Mouse (Mus musculus): Measurements from ENCODE around the gene Ptms. TPM values are rescaled to one million over a fixed set of nuclear protein-coding genes. Genes with fewer than 3 reads are reported as not detected.

Gene Ptms
- polyA plus RNA-seq, 1 experiment from 2014 or later, result 802 TPM

DNA sequence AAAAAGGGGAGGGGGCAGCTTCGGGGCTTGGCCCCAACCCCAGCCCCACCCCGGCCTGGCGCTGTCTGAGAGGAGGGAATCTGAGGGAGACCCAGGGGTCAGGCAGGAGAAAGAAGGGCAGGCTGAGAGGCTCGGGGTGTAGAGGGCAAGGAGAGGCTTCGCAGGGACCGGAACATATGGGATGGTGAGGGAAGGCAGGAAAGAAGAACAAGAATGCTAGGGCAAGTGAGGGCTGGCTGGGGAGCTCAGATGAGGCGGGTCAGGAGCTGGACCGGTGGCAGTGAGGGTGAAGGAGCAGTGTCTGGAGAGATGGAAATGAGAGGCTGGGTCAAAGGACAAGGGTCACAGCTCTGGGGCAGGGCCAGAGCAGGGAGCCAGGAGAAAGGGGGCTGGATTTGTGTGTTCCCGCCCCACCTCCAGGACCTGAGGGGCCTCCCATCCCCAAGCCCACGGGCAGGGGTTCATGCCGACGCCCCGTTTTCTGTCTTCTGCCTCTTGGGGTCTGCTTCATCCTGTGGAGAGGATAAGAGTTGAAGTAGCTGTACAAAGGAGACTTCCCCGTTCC is 6.1 kb downstream of the Ptms start:
- peak overlapping the region; percentile 99 for H3K4me2 ChIP-seq (replicated peaks)
- WGBS, result 54% methylated on average over 14 of the region's 14 CpGs
- peak overlapping the region; percentile 100 for H3K9ac ChIP-seq (replicated peaks)
- no peak for ATAC-seq
- H3K4me1 ChIP-seq (replicated peaks), result peaks cover 60% of the 10 kb centered on the region
- peaks cover 12% of the 10 kb centered on the region for H3K27me3 ChIP-seq
- H3K9me3 ChIP-seq, result no peaks in the 10 kb centered on the region
- H3K36me3 ChIP-seq, result peaks cover 29% of the 10 kb centered on the region
- peak overlapping the region; percentile 100 for H3K27ac ChIP-seq
- peak overlapping the region; percentile 94 for H3K4me3 ChIP-seq (replicated peaks)

DNA sequence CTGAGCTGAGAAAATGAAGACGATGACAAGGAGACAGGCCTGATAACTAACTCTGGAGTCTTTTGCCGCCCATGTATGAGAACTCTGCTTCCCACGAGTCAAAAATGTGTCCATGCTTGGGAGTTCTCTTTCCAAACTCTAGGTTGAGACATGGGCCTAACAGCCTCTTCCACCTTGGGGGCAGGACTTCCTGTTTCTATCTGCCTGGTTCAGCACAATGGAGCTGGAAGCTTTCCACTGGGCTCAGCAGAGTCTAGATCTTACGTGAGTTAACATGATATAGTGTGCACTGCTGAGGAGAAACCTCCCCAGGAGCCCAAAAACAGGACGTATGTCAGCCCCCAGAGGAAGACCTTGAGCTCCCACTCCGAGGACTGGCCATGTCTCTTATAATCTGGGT is 6.7 kb downstream of the Ptms start:
- H3K27me3 ChIP-seq, result peaks cover 16% of the 10 kb centered on the region
- WGBS, result 67% methylated on average over 6 of the region's 6 CpGs
- H3K4me3 ChIP-seq (replicated peaks), result no peak overlapping the region; the same call in 1 of the 2 replicates
- peaks cover 54% of the 10 kb centered on the region for H3K4me1 ChIP-seq (replicated peaks)
- no peaks in the 10 kb centered on the region for H3K9me3 ChIP-seq
- H3K4me2 ChIP-seq (replicated peaks), result peak overlapping the region; percentile 99; the same call in 1 of the 2 replicates
- H3K9ac ChIP-seq (replicated peaks), result peak overlapping the region; percentile 100; the same call in 1 of the 2 replicates
- ATAC-seq, result no peak
- peaks cover 29% of the 10 kb centered on the region for H3K36me3 ChIP-seq
- H3K27ac ChIP-seq, result peak overlapping the region; percentile 100

DNA sequence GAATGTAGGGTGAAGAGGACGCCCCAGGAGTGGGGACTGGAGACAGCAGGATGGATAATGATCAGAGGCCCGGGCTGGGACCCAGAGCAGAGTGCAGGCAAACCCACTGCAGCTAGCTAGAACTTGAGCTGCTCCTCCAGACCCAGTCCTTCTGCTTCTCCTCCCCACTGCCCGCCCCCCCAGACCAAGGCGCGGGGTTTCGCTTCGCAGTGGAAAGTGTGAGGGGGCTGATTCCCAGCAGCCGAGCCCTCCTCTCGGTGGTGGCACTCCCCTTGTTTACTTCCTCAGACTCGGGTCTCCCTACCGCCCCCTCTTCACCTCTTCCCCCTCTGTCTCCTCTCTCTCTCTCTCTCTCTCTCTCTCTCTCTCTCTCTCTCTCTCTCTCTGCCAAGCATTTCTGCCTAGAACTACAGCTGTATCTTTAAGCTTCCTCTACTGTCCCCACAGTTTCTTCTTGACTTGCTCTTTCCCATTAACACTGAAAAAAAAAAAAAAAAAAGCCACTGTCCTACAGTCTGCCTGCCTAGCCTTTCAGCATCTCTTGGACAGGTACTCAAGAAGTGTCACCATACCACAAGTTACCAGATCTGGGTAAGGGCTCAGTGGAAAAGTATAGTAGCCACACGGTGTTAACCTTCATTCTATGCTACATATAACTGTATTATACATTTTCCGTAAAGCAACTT is 8.2 kb downstream of the Ptms start, which contains the start of gene Lag3:
Gene Lag3 (minus strand): TSS at position 173 of the 686 bp plus-strand sequence.
- ATAC-seq, result no peak
- H3K36me3 ChIP-seq, result peaks cover 29% of the 10 kb centered on the region
- H3K4me2 ChIP-seq (replicated peaks), result no peak within 1 kb of the TSS
- no peak within 1 kb of the TSS for H3K4me3 ChIP-seq (replicated peaks)
- no peak within 1 kb of the TSS for H3K9ac ChIP-seq (replicated peaks)
- no peaks in the 10 kb centered on the region for H3K9me3 ChIP-seq
- peaks cover 20% of the 10 kb centered on the region for H3K27me3 ChIP-seq
- H3K27ac ChIP-seq, result 0 out of 2 replicates have a peak within 1 kb of the TSS, but pooled peaks have one; percentile 6
- H3K4me1 ChIP-seq (replicated peaks), result peaks cover 52% of the 10 kb centered on the region
- WGBS, result 21% methylated on average over 13 of the region's 13 CpGs

DNA sequence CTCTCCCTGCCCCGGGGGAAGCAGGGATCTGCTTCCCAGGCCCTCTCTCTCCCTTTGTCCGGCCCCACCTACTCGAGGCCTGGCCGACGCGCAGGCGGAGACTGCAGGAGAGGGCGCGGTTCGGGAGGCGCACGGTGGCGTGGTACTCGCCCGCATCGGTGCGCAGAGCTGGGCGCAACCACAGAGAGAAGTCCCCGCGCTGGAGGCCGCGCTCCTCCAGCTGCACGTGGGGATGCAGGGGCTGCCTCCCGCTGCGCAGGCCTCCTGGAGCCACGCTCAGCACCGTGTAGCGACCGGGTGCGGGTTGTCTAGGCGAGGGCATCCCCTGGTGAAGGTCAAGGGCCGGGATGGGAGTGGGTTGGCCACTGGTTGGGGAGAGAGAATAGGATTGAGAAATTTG is 9.9 kb downstream of the Ptms start:
- 2% methylated on average over 32 of the region's 32 CpGs for WGBS
- H3K4me2 ChIP-seq (replicated peaks), result peak overlapping the region; percentile 42
- ATAC-seq, result peak; percentile 27
- H3K36me3 ChIP-seq, result peaks cover 29% of the 10 kb centered on the region
- H3K27me3 ChIP-seq, result peaks cover 20% of the 10 kb centered on the region
- peaks cover 47% of the 10 kb centered on the region for H3K4me1 ChIP-seq (replicated peaks)
- peak overlapping the region; percentile 49; the same call in 1 of the 2 replicates for H3K27ac ChIP-seq
- no peaks in the 10 kb centered on the region for H3K9me3 ChIP-seq
- H3K4me3 ChIP-seq (replicated peaks), result no peak overlapping the region
- peak overlapping the region; percentile 60 for H3K9ac ChIP-seq (replicated peaks)

DNA sequence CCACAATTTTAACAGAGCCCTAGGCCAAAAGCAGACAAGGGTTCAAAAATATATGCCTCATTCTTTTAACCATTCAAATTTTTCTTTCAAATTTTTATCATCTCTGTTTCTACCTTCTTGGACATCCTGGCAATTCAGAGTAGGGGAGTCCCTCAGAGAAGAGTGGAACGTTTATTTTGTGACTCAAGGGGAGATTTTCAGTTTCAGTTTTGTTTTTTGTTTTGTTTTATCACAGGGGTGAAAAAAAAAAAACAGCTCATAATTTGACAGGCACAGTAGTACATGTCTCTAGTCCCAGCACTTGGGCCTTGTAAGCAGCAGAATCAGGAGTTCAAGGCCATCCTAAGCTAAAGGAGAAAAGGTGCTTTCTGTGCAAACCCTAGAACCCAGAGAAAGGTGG is 12.1 kb downstream of the Ptms start:
- WGBS, result 85% methylated on average over 1 of the region's 1 CpGs
- Histone ChIP-seq H3K4me3 (replicated peaks) (no peak overlapping the region), H3K27ac (no peak overlapping the region), H3K9ac (replicated peaks) (no peak overlapping the region), H3K36me3 (peaks cover 6% of the 10 kb centered on the region; the same call in 1 of the 2 replicates), H3K9me3 (no peaks in the 10 kb centered on the region), H3K27me3 (peaks cover 20% of the 10 kb centered on the region), H3K4me2 (replicated peaks) (no peak overlapping the region), H3K4me1 (replicated peaks) (peaks cover 42% of the 10 kb centered on the region)
- ATAC-seq, result no peak

DNA sequence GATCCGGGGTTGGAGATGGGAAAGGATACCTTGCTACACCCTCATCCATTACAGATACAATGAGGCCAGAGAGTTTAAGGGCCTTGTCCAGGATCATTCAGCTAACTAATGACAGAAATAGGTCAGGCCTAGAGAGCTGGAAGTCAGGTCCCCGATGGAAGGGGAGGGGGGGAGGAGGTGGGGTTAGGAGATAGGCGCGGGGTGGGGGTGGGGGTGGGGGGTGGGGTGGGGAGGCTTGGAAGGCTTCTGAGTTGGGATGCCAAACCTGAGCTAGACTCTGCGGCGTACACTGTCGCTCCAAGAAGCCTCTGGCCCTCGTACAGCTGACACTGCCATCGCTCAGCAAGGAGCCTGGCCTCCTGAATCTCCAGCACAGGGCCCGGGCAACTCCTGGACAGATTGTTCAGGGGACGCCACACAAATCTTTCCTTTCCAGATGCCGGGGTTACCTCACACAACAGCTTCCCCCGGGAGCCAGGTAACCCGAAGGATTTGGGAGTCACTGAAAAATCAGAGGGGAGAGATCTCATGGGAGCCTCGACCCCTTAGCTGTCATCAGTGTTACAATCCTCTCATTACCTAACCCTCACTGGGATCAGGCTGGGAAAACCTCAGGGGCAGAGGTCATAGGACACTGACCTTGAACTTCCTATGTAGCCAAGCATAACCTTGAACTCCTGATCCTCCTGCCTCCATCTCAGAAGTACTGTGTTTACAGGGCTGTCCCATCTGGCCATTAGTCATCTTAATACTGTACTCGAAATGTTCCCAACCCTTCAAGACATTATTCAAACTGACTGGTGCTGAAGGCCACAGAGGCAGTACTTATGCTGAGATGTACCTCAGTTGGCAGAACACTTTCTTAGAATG is 14.7 kb downstream of the Ptms start:
- peaks cover 14% of the 10 kb centered on the region; the same call in 1 of the 2 replicates for H3K27me3 ChIP-seq
- 21% methylated on average over 16 of the region's 16 CpGs for WGBS
- no peaks in the 10 kb centered on the region for H3K36me3 ChIP-seq
- peak overlapping the region; percentile 63 for H3K4me2 ChIP-seq (replicated peaks)
- ATAC-seq, result no peak
- peak overlapping the region; percentile 42 for H3K4me3 ChIP-seq (replicated peaks)
- peak overlapping the region; percentile 76 for H3K9ac ChIP-seq (replicated peaks)
- peak overlapping the region; percentile 99 for H3K27ac ChIP-seq
- peaks cover 36% of the 10 kb centered on the region for H3K4me1 ChIP-seq (replicated peaks)
- no peaks in the 10 kb centered on the region for H3K9me3 ChIP-seq

DNA sequence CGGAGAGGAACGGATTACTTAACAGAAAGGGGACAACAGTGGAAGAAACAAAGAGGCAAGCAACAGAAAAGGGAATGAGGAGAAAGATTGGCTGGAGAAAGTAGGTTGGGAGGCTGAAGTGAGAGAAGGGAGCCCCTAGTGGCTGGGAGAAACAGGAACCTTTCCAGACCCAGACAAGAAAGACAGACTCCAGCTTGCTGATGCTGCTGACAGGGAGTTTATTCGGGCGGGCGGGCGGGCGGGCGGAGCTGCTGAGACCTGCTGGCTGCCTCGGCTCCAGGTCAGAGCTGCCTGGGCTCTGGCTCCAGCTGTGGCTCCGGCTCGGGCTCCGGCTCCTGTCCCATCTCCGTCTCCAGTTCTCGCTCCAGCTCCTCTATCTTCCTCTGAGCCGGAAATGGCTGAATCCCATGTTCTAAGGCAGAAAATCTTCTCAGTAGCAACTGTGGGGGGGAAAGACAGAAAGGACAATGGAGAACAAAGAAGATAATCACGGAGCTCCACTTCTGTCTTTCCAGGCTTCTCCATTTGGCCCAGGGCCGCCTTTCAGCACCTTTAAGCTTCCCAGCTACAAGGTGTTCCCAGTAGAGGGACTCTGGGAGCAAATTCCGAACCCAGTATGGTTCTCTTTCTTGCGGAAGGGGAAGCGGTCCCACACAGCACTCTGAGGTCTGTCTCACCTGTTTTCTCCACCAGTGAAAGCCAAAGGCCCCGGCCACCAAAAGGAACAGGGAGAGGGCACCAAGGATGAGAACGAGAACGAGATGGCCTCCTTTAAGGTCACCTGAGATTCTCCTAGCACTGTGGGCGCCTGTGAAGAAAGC is 15.5 kb downstream of the Ptms start:
- Histone ChIP-seq H3K4me3 (replicated peaks) (peak overlapping the region; percentile 42), H3K27me3 (peaks cover 11% of the 10 kb centered on the region; the same call in 1 of the 2 replicates), H3K9me3 (no peaks in the 10 kb centered on the region), H3K4me1 (replicated peaks) (peaks cover 28% of the 10 kb centered on the region), H3K27ac (peak overlapping the region; percentile 99), H3K4me2 (replicated peaks) (peak overlapping the region; percentile 63), H3K36me3 (no peaks in the 10 kb centered on the region), H3K9ac (replicated peaks) (peak overlapping the region; percentile 76)
- 6% methylated on average over 24 of the region's 24 CpGs for WGBS
- peak; percentile 76 for ATAC-seq

DNA sequence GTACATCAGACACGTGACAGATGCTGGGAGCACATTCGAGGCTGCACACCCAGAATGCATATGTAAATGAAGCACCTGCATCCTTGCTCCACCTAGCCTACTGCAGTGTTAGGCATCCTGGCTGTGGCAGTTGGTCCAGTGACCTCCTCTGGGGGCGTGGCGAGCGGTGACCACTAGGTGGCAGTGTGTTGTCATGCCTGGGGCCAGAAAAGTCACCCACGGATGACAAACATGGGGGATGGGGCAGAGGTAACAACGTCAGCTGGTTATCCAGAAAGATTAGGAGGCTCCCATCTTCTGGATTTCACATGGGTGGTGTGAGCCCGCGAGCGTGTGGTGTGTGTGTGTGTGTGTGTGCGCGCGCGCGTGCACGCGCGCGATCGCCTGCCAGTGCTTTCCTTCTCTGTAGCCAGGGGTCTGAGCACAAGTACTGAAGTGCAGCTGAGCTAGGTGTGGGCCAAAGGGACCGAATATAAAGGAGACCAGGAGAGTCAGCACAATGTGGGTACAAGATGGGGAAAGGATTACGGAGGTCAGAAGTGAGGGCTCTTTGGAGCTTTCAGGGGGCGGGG is 16.2 kb downstream of the Ptms start:
- no peaks in the 10 kb centered on the region for H3K36me3 ChIP-seq
- H3K27me3 ChIP-seq, result 0 out of 2 replicates have a peak, but pooled peaks cover 8% of the 10 kb centered on the region
- peak overlapping the region; percentile 99 for H3K27ac ChIP-seq
- peak overlapping the region; percentile 63 for H3K4me2 ChIP-seq (replicated peaks)
- peak overlapping the region; percentile 76 for H3K9ac ChIP-seq (replicated peaks)
- no peaks in the 10 kb centered on the region for H3K9me3 ChIP-seq
- WGBS, result under 1% methylated on average over 23 of the region's 23 CpGs
- peak; percentile 89 for ATAC-seq
- H3K4me1 ChIP-seq (replicated peaks), result peaks cover 28% of the 10 kb centered on the region
- H3K4me3 ChIP-seq (replicated peaks), result peak overlapping the region; percentile 42

DNA sequence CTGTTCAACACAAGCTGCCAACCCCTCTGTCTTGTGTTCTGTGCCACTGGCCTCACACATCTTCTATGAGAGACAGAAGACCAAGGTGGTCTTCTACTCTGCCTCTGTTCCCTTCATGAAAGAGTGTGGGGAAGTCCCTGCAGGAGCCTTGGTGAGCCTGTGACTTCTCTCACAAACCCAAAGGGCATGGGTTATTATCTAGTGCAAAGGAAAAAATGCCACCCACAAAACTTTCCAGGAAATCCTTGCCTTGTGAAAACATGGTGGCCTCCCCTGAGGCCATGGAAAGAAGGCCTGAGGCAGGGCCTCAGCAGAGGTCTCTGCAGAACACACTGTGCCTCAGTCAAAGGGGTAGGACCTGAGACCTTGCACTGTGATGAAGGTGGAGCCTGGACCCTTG is 18.1 kb downstream of the Ptms start:
- Histone ChIP-seq H3K4me1 (replicated peaks) (peaks cover 28% of the 10 kb centered on the region), H3K27ac (no peak overlapping the region), H3K4me3 (replicated peaks) (no peak overlapping the region), H3K36me3 (no peaks in the 10 kb centered on the region), H3K9ac (replicated peaks) (no peak overlapping the region), H3K27me3 (no peaks in the 10 kb centered on the region), H3K4me2 (replicated peaks) (no peak overlapping the region), H3K9me3 (no peaks in the 10 kb centered on the region)
- no peak for ATAC-seq

DNA sequence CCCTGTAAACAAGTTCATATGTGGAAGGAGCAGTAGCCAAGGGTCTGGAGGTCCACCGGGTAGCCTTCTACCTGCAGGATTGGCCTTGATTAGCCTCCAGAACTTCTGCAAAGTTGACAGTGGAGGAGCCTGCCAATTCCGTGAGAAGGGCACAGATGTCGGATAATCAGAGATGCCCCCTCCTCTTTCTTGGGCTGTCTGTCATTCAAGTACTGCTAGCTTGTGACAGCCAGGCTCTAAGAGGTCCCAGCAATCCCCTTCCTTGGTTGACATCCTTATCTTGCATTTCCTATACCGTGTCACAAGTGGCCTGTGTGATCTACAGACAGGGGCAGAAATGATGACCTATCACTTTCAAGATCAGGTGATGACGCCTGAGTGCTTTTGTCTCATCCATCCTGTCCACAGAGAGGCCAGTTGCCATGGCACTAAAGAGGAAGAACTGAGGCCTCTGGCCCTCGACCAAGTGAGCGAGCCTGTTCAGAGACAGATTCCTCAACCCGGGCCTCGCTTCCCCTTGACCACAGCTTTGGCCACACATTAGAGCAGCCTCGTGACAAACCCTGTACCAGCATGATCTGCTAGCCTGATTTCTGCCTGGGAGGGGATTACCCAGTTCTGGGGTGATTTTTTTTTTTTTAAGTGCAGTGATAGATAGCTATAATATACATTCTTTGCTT is 19.0 kb downstream of the Ptms start:
- Histone ChIP-seq H3K4me2 (replicated peaks) (no peak overlapping the region), H3K9ac (replicated peaks) (no peak overlapping the region), H3K27me3 (no peaks in the 10 kb centered on the region), H3K4me3 (replicated peaks) (no peak overlapping the region), H3K36me3 (no peaks in the 10 kb centered on the region), H3K4me1 (replicated peaks) (peaks cover 28% of the 10 kb centered on the region), H3K9me3 (no peaks in the 10 kb centered on the region), H3K27ac (no peak overlapping the region)
- ATAC-seq, result no peak
- 42% methylated on average over 10 of the region's 10 CpGs for WGBS
